Mouse (Mus musculus) central nervous system, embryonic 11.5 days (tissue): ENCODE data around the gene Gm3239. TPM values are rescaled to one million over a fixed set of nuclear protein-coding genes. Genes with fewer than 3 reads are reported as not detected.

Experiments used
- polyA plus RNA-seq: library from polyadenylated mRNA; depleted of rRNA; stranded (reverse); fragments of >200 nt; gene quantifications from 2 replicates; pipeline ENCODE4 v1.2.3, GENCODE M21; 2012; rRNA removed

Gm3239 gene
- polyA plus RNA-seq: 0.08 and 0.36 TPM in 2 replicates

DNA sequence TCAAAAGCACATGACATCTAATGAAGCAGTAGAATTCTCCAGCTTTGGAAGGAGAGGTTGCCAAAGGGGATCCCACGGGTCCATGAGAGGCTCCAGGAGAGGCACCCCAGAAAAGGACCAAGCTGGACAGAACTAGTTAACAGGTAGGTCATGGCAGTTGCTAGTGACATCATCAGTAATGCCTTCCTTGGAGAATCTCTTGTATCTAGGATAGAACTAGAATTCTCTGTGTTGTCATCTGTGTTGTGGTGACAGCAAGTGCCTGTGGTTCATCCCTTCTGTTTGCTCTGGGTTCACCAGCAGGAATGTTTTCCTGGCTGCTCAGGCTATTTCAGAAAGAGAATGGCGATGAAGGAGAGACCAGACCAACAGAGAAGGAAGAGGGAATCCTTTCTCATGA is at the start of gene Gm3239:
Gene Gm3239, plus strand, starts transcription at position 301 of the 400 bp plus-strand sequence.

DNA sequence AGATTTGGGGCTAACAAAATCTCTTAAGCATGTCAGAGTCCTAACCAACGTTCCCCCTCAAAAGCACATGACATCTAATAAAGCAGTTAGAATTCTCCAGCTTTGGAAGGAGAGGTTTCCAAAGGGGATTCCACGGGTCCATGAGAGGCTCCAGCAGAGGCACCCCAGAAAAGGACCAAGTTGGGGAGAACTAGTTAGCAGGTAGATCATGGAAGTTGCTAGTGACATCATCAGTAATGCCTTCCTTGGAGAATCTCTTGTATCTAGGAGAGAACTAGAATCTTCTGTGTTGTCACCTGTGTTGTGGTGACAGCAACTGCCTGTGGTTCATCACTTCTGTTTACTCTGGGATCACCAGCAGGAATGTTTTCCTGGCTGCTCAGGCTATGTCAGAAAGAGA is 31.9 kb upstream of the Gm3239 start, which contains the start of gene Gm8159:
Gene Gm8159, plus strand, starts transcription at position 301 of the 400 bp plus-strand sequence.

DNA sequence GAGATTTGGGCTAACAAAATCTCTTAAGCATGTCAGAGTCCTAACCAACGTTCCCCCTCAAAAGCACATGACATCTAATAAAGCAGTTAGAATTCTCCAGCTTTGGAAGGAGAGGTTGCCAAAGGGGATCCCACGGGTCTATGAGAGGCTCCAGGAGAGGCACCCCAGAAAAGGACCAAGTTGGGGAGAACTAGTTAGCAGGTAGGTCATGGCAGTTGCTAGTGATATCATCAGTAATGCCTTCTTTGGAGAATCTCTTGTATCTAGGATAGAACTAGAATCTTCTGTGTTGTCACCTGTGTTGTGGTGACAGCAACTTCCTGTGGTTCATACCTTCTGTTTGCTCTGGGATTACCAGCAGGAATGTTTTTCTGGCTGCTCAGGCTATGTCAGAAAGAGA is 44.9 kb downstream of the Gm3239 start, which contains the start of gene Gm7876:
Gene Gm7876, plus strand, starts transcription at position 301 of the 400 bp plus-strand sequence.

Other genes with a start within 250 kb of the Gm3239 start
- 0.62 and 1.3 TPM in 2 replicates for gene Gm3164, start 248.7 kb upstream of the Gm3239 start, polyA plus RNA-seq
- 3.3 and 5.4 TPM in 2 replicates for gene Gm3173, start 233.2 kb upstream of the Gm3239 start, polyA plus RNA-seq
- gene Gm3182, start 182.4 kb upstream of the Gm3239 start, polyA plus RNA-seq: 0.04 TPM in 1 of 2 replicates, not detected in the other
- gene Gm3047, start 108.8 kb upstream of the Gm3239 start, polyA plus RNA-seq: not detected in 2 replicates
- gene Gm8159, start 31.8 kb upstream of the Gm3239 start, polyA plus RNA-seq: not detected in 2 replicates
- not detected in 2 replicates for gene Gm7876, start 45.0 kb downstream of the Gm3239 start, polyA plus RNA-seq
- 0.62 and 1.6 TPM in 2 replicates for gene Gm3252, start 62.6 kb downstream of the Gm3239 start, polyA plus RNA-seq
- not detected in 2 replicates for gene Gm9602, start 112.1 kb downstream of the Gm3239 start, polyA plus RNA-seq
- not detected in 2 replicates for gene Gm3269, start 173.9 kb downstream of the Gm3239 start, polyA plus RNA-seq
- gene Gm3264, start 191.4 kb downstream of the Gm3239 start, polyA plus RNA-seq: 1.1 and 3.3 TPM in 2 replicates
- 0.07 TPM in 1 of 2 replicates, not detected in the other for gene Gm3278, start 228.2 kb downstream of the Gm3239 start, polyA plus RNA-seq